Mouse (Mus musculus): ENCODE measurements at regions not wholly inside any gene's neighbourhood (a gene's known extent, or its start where the extent isn't known, plus 50 kb on each side); places are given as distances from the start of the nearest gene placed in this dataset.
"Not testable (repeated sequence)": the region's sequence is repeated elsewhere in the genome, so short reads cannot be mapped to it uniquely, and the experiment has no call there.

DNA sequence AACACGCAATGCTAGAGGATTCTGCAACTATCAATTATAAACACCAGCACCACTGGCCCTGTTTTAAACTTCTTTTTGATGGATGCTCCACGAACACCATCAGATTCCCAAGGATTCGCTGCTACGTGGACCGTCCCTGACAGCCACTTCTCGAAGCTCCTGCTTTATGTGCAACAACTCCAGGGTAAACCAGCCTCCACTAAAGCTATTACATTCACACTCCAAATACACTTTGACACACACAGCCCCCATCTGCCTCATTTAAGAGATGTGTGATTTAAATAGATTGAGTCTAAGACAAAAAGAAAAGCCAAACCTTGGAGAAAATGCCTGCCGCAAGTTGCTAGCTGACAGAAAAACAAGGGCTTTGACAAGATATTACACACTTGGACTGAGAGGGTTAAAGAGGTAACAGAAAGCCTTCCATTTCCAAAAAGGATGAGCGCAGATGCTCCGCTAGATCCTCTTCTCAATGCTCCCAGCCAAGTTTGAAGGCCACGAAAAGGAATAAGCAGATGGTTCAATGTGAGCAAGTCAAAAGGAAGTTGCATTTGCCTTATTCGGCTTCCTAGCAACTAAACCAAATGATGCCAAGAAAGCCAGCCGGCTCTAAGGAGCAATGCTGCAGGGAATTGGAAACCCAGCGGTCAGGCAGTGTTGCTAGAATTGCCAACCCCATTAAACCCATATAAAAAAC lies 54.0 kb upstream of the Cnep1r1 start:
- Histone ChIP-seq H3K27me3 (no peaks in the 10 kb centered on the region), H3K4me1 (no peaks in the 10 kb centered on the region), H3K9me3 (replicated peaks) (no peaks in the 10 kb centered on the region), H3K27ac (replicated peaks) (no peak overlapping the region), H3K4me3 (replicated peaks) (no peak overlapping the region), H3K36me3 (no peaks in the 10 kb centered on the region), H3K9ac (no peak overlapping the region), H3K4me2 (replicated peaks) (no peak overlapping the region)
- ATAC-seq (ENCODE audit: insufficient number of reproducible peaks, low FRiP score, low TSS enrichment, low read depth): no peak
- WGBS: 81% methylated on average over 13 of the region's 13 CpGs

GRCm38 (mm10) chr8:88059107-88059506 lies 59.5 kb upstream of the Cnep1r1 start:
- not testable (repeated sequence) for H3K4me2 ChIP-seq (replicated peaks); H3K9me3 ChIP-seq (replicated peaks); H3K27ac ChIP-seq (replicated peaks); H3K36me3 ChIP-seq; H3K4me1 ChIP-seq; H3K27me3 ChIP-seq; H3K9ac ChIP-seq; H3K4me3 ChIP-seq (replicated peaks); ATAC-seq (ENCODE audit: insufficient number of reproducible peaks, low FRiP score, low TSS enrichment, low read depth)
- WGBS: 66% methylated on average over 1 of the region's 1 CpGs

- no peaks in the 10 kb centered on the region for H3K27me3 ChIP-seq
- 68% methylated on average over 7 of the region's 7 CpGs for WGBS
- H3K9me3 ChIP-seq (replicated peaks): no peaks in the 10 kb centered on the region
- ATAC-seq (ENCODE audit: insufficient number of reproducible peaks, low FRiP score, low TSS enrichment, low read depth): no peak
- H3K4me3 ChIP-seq (replicated peaks): no peak overlapping the region
- H3K4me2 ChIP-seq (replicated peaks): no peak overlapping the region
- H3K36me3 ChIP-seq: no peaks in the 10 kb centered on the region
- no peak overlapping the region for H3K27ac ChIP-seq (replicated peaks)
- no peaks in the 10 kb centered on the region for H3K4me1 ChIP-seq
- H3K9ac ChIP-seq: no peak overlapping the region
Measured at GRCm38 (mm10) chr8:88057686-88058234, 60.8 kb upstream of the Cnep1r1 start.

DNA sequence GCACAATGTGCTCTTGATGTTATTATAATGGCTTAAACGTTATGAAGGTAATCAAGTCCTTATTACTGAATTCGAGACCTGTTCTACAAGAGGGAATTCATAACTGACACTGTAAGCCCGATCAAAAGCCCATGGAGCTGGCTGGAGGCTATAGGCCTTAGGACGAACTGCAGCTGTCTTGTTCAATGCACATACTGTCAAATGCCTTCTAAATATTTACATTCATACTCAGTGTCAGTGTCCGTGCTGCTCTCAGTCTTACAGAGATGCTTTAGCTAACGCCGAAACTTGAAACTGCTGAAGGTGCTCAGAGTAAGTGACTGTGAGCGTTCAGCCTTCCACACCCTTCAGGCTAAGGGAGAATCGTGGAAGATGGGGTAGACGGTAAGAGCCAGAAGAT lies 67.9 kb upstream of the Cnep1r1 start:
- Histone ChIP-seq H3K36me3 (no peaks in the 10 kb centered on the region), H3K27ac (replicated peaks) (no peak overlapping the region), H3K4me3 (replicated peaks) (no peak overlapping the region), H3K9ac (no peak overlapping the region), H3K27me3 (no peaks in the 10 kb centered on the region), H3K4me2 (replicated peaks) (no peak overlapping the region), H3K4me1 (0 out of 2 replicates have a peak, but pooled peaks cover 4% of the 10 kb centered on the region), H3K9me3 (replicated peaks) (no peaks in the 10 kb centered on the region)
- ATAC-seq (ENCODE audit: insufficient number of reproducible peaks, low FRiP score, low TSS enrichment, low read depth): no peak
- 58% methylated on average over 10 of the region's 10 CpGs for WGBS

DNA sequence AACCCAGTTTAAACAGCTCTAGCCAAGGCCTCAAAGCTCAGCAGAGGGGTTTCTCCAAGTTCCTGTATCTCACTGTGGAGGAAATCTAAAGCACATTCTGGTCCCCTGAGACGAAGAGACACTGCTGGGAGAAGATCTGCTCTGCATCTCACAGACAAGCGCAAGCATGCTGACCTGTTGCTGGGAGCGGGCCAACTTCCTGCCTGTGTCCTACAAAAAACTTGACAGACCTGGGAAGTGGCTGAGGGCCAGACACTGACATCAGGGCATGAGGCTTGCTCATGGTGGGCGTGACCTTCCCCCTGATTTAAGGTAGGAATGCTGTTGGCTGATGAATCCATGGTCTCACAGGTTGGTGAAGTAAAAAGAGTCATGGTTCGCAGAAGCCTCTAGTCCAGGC lies 69.5 kb upstream of the Cnep1r1 start:
- Histone ChIP-seq H3K9ac (no peak overlapping the region), H3K36me3 (no peaks in the 10 kb centered on the region), H3K4me1 (0 out of 2 replicates have a peak, but pooled peaks cover 4% of the 10 kb centered on the region), H3K27ac (replicated peaks) (no peak overlapping the region), H3K4me3 (replicated peaks) (no peak overlapping the region), H3K4me2 (replicated peaks) (no peak overlapping the region), H3K9me3 (replicated peaks) (no peaks in the 10 kb centered on the region), H3K27me3 (no peaks in the 10 kb centered on the region)
- no peak for ATAC-seq (ENCODE audit: insufficient number of reproducible peaks, low FRiP score, low TSS enrichment, low read depth)
- WGBS: 69% methylated on average over 5 of the region's 5 CpGs

GRCm38 (mm10) chr8:88045995-88046394 lies 72.6 kb upstream of the Cnep1r1 start:
- H3K27ac ChIP-seq (replicated peaks): no peak overlapping the region
- H3K9ac ChIP-seq: no peak overlapping the region
- no peaks in the 10 kb centered on the region for H3K27me3 ChIP-seq
- no peaks in the 10 kb centered on the region for H3K36me3 ChIP-seq
- H3K9me3 ChIP-seq (replicated peaks): no peaks in the 10 kb centered on the region
- 78% methylated on average over 4 of the region's 4 CpGs for WGBS
- 0 out of 2 replicates have a peak, but pooled peaks cover 4% of the 10 kb centered on the region for H3K4me1 ChIP-seq
- no peak for ATAC-seq (ENCODE audit: insufficient number of reproducible peaks, low FRiP score, low TSS enrichment, low read depth)
- H3K4me3 ChIP-seq (replicated peaks): no peak overlapping the region
- H3K4me2 ChIP-seq (replicated peaks): no peak overlapping the region

DNA sequence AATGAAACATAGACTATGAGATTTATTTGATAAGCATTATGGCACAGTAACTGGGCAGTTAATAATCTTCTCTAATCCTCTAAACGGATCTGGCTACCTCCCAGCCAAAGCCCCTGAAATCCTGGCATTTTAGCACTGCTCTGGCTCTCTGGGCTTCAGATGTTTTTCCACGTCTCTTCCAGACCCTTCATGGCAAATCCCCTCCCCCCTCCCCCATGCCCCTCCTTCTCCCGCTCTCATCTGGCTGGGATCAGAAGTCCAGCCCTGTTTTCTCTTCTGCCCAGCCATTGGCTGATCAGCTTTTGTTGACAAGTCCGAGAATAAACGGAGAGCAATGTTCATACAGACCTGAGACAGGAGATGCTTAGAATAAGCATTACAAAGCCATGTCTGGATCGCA lies 79.3 kb upstream of the Cnep1r1 start:
- no peak overlapping the region for H3K27ac ChIP-seq (replicated peaks)
- no peaks in the 10 kb centered on the region for H3K9me3 ChIP-seq (replicated peaks)
- WGBS: 25% methylated on average over 6 of the region's 6 CpGs
- H3K4me2 ChIP-seq (replicated peaks): no peak overlapping the region
- H3K27me3 ChIP-seq: no peaks in the 10 kb centered on the region
- no peak for ATAC-seq (ENCODE audit: insufficient number of reproducible peaks, low FRiP score, low TSS enrichment, low read depth)
- H3K4me3 ChIP-seq (replicated peaks): no peak overlapping the region
- H3K9ac ChIP-seq: no peak overlapping the region
- H3K36me3 ChIP-seq: no peaks in the 10 kb centered on the region
- 0 out of 2 replicates have a peak, but pooled peaks cover 3% of the 10 kb centered on the region for H3K4me1 ChIP-seq

DNA sequence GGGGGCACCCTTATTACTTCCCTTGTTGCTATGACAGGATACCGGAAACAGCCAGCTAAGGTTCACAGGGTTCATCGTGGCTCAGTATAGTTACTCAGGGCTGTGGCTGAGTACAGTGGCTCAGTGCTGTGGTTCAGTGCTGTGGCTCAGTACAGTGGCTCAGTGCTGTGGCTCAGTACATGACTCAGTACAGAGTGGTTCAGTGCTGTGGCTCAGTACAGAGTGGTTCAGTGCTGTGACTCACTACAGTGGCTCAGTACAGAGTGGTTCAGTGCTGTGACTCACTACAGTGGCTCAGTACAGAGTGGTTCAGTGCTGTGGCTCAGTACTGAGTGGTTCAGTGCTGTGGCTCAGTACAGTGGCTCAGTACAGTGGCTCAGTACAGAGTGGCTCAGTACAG lies 78.6 kb upstream of the Zfp423 start:
- no peak for ATAC-seq (ENCODE audit: insufficient number of reproducible peaks, low FRiP score, low TSS enrichment, low read depth)
- no peak overlapping the region for H3K27ac ChIP-seq (replicated peaks)
- H3K4me3 ChIP-seq (replicated peaks): no peak overlapping the region
- 0 out of 2 replicates have a peak, but pooled peaks cover 6% of the 10 kb centered on the region for H3K4me1 ChIP-seq
- H3K27me3 ChIP-seq: no peaks in the 10 kb centered on the region
- H3K36me3 ChIP-seq: no peaks in the 10 kb centered on the region
- no peak overlapping the region for H3K4me2 ChIP-seq (replicated peaks)
- H3K9me3 ChIP-seq (replicated peaks): no peaks in the 10 kb centered on the region
- H3K9ac ChIP-seq: no peak overlapping the region
- WGBS: 70% methylated on average over 2 of the region's 2 CpGs

- Histone ChIP-seq H3K4me2 (replicated peaks) (no peak overlapping the region), H3K36me3 (no peaks in the 10 kb centered on the region), H3K27ac (replicated peaks) (no peak overlapping the region), H3K4me3 (replicated peaks) (no peak overlapping the region), H3K9ac (no peak overlapping the region), H3K27me3 (no peaks in the 10 kb centered on the region), H3K4me1 (0 out of 2 replicates have a peak, but pooled peaks cover 3% of the 10 kb centered on the region), H3K9me3 (replicated peaks) (no peaks in the 10 kb centered on the region)
- 74% methylated on average over 6 of the region's 6 CpGs for WGBS
- ATAC-seq (ENCODE audit: insufficient number of reproducible peaks, low FRiP score, low TSS enrichment, low read depth): no peak
Measured at GRCm38 (mm10) chr8:88033054-88033453, 73.7 kb upstream of the Zfp423 start.

DNA sequence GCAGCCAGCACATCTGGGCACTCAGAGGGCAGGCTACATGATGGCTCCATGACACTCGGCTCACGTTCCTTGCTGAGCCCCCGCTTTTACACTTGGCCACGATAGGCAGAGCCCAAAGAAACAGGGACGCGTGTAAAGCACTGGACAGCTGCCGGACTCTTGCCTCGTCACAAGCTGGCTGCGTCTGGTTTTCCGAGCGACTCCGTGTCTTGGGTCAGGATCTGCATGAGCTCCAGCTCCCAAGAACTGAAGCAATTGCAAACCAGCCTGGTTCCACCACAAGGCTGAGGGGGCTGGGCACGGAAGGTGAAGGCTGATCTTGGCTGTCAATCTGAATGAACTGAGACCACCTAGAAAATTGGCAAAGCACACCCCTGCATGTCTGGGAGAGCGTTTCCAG lies 65.1 kb upstream of the Zfp423 start:
- no peaks in the 10 kb centered on the region for H3K36me3 ChIP-seq
- ATAC-seq (ENCODE audit: insufficient number of reproducible peaks, low FRiP score, low TSS enrichment, low read depth): no peak
- H3K27ac ChIP-seq (replicated peaks): no peak overlapping the region
- no peaks in the 10 kb centered on the region for H3K27me3 ChIP-seq
- no peaks in the 10 kb centered on the region for H3K9me3 ChIP-seq (replicated peaks)
- no peak overlapping the region for H3K9ac ChIP-seq
- WGBS: 73% methylated on average over 14 of the region's 14 CpGs
- no peak overlapping the region for H3K4me3 ChIP-seq (replicated peaks)
- peaks cover 27% of the 10 kb centered on the region for H3K4me1 ChIP-seq
- no peak overlapping the region for H3K4me2 ChIP-seq (replicated peaks)

DNA sequence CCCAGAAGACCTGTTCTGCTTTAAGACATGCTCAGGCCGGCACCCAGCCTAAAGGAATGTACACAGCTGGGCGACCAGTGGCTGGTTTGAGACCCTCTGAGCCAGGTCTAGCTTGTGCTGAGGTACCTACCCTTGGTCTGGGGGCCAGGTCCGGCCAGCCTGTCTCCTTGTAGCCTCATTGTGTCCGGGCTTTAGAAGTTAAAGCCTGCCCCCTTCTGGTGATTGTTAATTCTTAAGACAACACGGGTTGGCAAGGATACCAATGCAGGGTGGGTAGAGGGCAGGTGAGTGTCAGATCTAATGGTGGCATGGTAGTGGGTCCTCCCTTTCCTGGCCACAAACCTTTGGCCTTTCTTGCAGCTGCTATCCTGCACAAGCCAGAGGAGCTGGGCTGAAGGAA lies 64.0 kb upstream of the Zfp423 start:
- no peak overlapping the region for H3K27ac ChIP-seq (replicated peaks)
- no peaks in the 10 kb centered on the region; the same call in 1 of the 2 replicates for H3K9me3 ChIP-seq (replicated peaks)
- no peaks in the 10 kb centered on the region for H3K27me3 ChIP-seq
- H3K4me1 ChIP-seq: peaks cover 27% of the 10 kb centered on the region
- no peak overlapping the region for H3K4me3 ChIP-seq (replicated peaks)
- ATAC-seq (ENCODE audit: insufficient number of reproducible peaks, low FRiP score, low TSS enrichment, low read depth): no peak
- H3K36me3 ChIP-seq: no peaks in the 10 kb centered on the region
- no peak overlapping the region for H3K4me2 ChIP-seq (replicated peaks)
- 15% methylated on average over 5 of the region's 5 CpGs for WGBS
- H3K9ac ChIP-seq: no peak overlapping the region
